Mouse (Mus musculus): ENCODE measurements at regions not wholly inside any gene's neighbourhood (a gene's known extent, or its start where the extent isn't known, plus 50 kb on each side); places are given as distances from the start of the nearest gene placed in this dataset.

GRCm38 (mm10) chr5:144668060-144668459 is 93.6 kb downstream of the Tmem130 start:
- DNase-seq (no peak), ATAC-seq (no peak)
- no peaks in the 10 kb centered on the region for H3K4me1 ChIP-seq (ENCODE audit: insufficient read depth)
- WGBS (ENCODE audit: insufficient replicate concordance), result 65% methylated on average over 3 of the region's 3 CpGs
- no peaks in the 10 kb centered on the region; the same call in 1 of the 2 replicates for H3K9me3 ChIP-seq (ENCODE audit: low read length)
- no peaks in the 10 kb centered on the region for H3K27me3 ChIP-seq (ENCODE audit: insufficient read depth, low read length)
- no peak overlapping the region for H3K9ac ChIP-seq (replicated peaks)
- no peaks in the 10 kb centered on the region for H3K36me3 ChIP-seq (replicated peaks; ENCODE audit: insufficient read depth, low read length)
- no peak overlapping the region for H3K4me3 ChIP-seq (ENCODE audit: low read depth, low read length)
- H3K27ac ChIP-seq (ENCODE audit: low read depth), result no peak overlapping the region
- TF ChIP-seq EP300 (IDR thresholded peaks at IDR 0.05; ENCODE audit: low read depth) (no peak), CTCF (IDR thresholded peaks at IDR 0.05; ENCODE audit: low read depth) (no peak)
- no peak overlapping the region for H3K4me2 ChIP-seq (ENCODE audit: low read depth, low read length)

DNA sequence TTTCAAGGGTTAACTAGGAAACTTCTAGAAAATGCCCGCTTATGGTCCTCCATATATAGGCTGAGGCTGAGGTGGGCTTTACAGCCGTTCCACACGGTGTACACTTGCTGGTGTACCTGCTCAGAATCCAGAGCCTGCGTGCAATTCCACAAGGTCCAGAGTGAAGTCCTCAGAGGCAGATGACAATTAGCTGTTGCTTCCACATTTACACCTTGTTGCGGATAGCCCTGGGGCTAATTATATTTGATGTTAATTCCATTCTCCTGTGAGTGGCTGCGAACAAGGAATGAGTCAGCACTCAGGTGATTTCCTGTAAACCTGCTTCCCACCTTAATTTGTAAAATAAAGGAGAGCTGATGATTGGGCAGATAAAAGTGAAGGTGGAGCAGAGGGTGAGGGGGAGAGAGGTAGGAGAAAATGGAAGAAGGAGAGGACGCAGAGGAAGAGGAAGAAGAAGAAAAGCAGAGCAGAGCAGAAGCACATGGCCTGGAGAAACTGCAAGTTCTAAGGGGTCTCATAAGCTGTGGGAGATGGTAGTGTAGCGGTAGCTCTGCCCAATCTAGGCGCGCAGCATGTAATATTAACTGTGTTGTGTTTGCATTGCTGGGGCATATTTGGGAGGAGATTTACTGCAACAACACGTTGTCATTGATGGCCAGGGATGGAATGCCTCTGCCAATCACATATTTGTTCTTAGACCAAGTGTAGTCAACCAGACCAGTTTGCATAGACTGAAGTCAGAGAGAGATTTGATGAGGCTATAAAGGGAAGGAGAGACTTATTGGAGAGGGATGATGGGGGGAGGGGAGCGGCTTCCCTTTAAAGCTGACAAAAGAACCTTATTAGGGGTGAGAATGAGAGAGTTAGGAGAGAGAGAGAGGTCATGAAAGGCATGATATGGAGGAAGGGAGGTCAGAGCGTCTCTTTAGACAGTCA is 82.5 kb downstream of the Tmem130 start:
- Histone ChIP-seq H3K4me1 (ENCODE audit: insufficient read depth) (no peaks in the 10 kb centered on the region), H3K36me3 (replicated peaks; ENCODE audit: insufficient read depth, low read length) (no peaks in the 10 kb centered on the region), H3K9me3 (ENCODE audit: low read length) (no peaks in the 10 kb centered on the region), H3K27me3 (ENCODE audit: insufficient read depth, low read length) (no peaks in the 10 kb centered on the region), H3K4me2 (ENCODE audit: low read depth, low read length) (no peak overlapping the region), H3K4me3 (ENCODE audit: low read depth, low read length) (no peak overlapping the region), H3K27ac (ENCODE audit: low read depth) (no peak overlapping the region), H3K9ac (replicated peaks) (no peak overlapping the region)
- TF ChIP-seq EP300 (IDR thresholded peaks at IDR 0.05; ENCODE audit: low read depth) (no peak), CTCF (IDR thresholded peaks at IDR 0.05; ENCODE audit: low read depth) (no peak)
- 87% methylated on average over 13 of the region's 13 CpGs for WGBS (ENCODE audit: insufficient replicate concordance)
- ATAC-seq (no peak), DNase-seq (no peak)

DNA sequence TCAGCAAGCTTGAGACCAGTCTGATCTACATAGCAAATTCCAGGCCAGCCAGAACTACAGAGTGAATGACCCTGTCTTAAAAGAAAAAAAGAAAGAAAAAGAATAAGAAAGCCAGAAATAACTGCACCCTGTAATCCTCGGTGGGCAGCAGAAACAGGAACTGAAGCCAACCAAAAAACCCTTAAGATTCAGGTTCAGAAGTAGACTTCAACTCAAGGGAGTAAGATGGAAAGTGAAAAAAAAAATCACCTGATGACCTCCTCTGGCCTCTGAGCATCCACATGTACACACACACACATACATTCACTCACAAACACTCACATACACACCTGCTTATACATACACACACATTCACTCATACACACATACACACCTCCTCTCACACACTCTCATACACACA is 77.4 kb downstream of the Tmem130 start:
- 50% methylated on average over 1 of the region's 1 CpGs for WGBS (ENCODE audit: insufficient replicate concordance)
- H3K9ac ChIP-seq (replicated peaks), result no peak overlapping the region
- TF ChIP-seq EP300 (IDR thresholded peaks at IDR 0.05; ENCODE audit: low read depth) (no peak), CTCF (IDR thresholded peaks at IDR 0.05; ENCODE audit: low read depth) (no peak)

More for the DNA sequence above, 77.4 kb downstream of the Tmem130 start:
- no peaks in the 10 kb centered on the region for H3K9me3 ChIP-seq (ENCODE audit: low read length)
- no peak overlapping the region for H3K27ac ChIP-seq (ENCODE audit: low read depth)
- no peaks in the 10 kb centered on the region for H3K36me3 ChIP-seq (replicated peaks; ENCODE audit: insufficient read depth, low read length)
- no peak overlapping the region for H3K4me3 ChIP-seq (ENCODE audit: low read depth, low read length)
- H3K27me3 ChIP-seq (ENCODE audit: insufficient read depth, low read length), result no peaks in the 10 kb centered on the region
- no peak for ATAC-seq
- no peak for DNase-seq
- no peak overlapping the region for H3K4me2 ChIP-seq (ENCODE audit: low read depth, low read length)
- no peaks in the 10 kb centered on the region for H3K4me1 ChIP-seq (ENCODE audit: insufficient read depth)
